Mouse (Mus musculus) heart, embryonic 12.5 days (tissue): ENCODE data around the gene Gpx1. TPM values are rescaled to one million over a fixed set of nuclear protein-coding genes. Genes with fewer than 3 reads are reported as not detected.

Experiments
- ATAC-seq: fragments of 200-750 bp; cut with Nextera tagmentation; 2 replicates; pipeline ENCODE4 v1.8.0; 2017; ENCODE audit warnings: moderate TSS enrichment, moderate library complexity; ENCODE audit not compliant: insufficient number of reproducible peaks, low FRiP score
- H3K27ac ChIP-seq: fragments of 300-500 bp; sonication (generic); 2 replicates; pipeline ENCODE4 v1.5.1; 2016; ENCODE audit warnings: mild to moderate bottlenecking, moderate library complexity; ENCODE audit not compliant: poor library complexity, severe bottlenecking
- H3K27me3 ChIP-seq: fragments of 300-500 bp; sonication (generic); replicated peaks from 2 replicates; pipeline ENCODE4 v1.6.1; 2016; ENCODE audit warnings: mild to moderate bottlenecking, moderate library complexity
- H3K36me3 ChIP-seq: fragments of 300-500 bp; sonication (generic); 2 replicates; pipeline ENCODE4 v1.6.1; 2016; ENCODE audit warnings: mild to moderate bottlenecking, moderate library complexity
- H3K4me1 ChIP-seq: fragments of 300-500 bp; sonication (generic); replicated peaks from 2 replicates; pipeline ENCODE4 v1.6.1; 2016; ENCODE audit warnings: mild to moderate bottlenecking
- H3K4me2 ChIP-seq: fragments of 300-500 bp; sonication (generic); 2 replicates; pipeline ENCODE4 v1.6.1; 2016; ENCODE audit warnings: mild to moderate bottlenecking, moderate library complexity
- H3K4me3 ChIP-seq: fragments of 300-500 bp; sonication (generic); 2 replicates; pipeline ENCODE4 v1.5.1; 2016; ENCODE audit warnings: mild to moderate bottlenecking
- H3K9ac ChIP-seq: fragments of 300-500 bp; sonication (generic); 2 replicates; pipeline ENCODE4 v1.6.1; 2016; ENCODE audit warnings: mild to moderate bottlenecking, moderate library complexity
- H3K9me3 ChIP-seq: fragments of 300-500 bp; sonication (generic); replicated peaks from 2 replicates; pipeline ENCODE4 v1.6.1; 2016; ENCODE audit warnings: mild to moderate bottlenecking, moderate library complexity
- WGBS: fragments of 180-500 bp; shearing (Covaris S2); methylation state at CpG from one replicate; pipeline ENCODE4 v1.1.7; 2016; 5-methylcytosine and 5-hydroxymethylcytosine counted together
- polyA plus RNA-seq: library from polyadenylated mRNA; unstranded; fragments of >200 nt; fragmentation: Nextera tagmentation; extraction: Ambion mirVana; gene quantifications from 2 replicates; pipeline ENCODE4 v1.2.1, GENCODE M21; 2016

Gpx1 gene
- polyA plus RNA-seq, 1 experiment from 2014 or later: 1,118 TPM

DNA sequence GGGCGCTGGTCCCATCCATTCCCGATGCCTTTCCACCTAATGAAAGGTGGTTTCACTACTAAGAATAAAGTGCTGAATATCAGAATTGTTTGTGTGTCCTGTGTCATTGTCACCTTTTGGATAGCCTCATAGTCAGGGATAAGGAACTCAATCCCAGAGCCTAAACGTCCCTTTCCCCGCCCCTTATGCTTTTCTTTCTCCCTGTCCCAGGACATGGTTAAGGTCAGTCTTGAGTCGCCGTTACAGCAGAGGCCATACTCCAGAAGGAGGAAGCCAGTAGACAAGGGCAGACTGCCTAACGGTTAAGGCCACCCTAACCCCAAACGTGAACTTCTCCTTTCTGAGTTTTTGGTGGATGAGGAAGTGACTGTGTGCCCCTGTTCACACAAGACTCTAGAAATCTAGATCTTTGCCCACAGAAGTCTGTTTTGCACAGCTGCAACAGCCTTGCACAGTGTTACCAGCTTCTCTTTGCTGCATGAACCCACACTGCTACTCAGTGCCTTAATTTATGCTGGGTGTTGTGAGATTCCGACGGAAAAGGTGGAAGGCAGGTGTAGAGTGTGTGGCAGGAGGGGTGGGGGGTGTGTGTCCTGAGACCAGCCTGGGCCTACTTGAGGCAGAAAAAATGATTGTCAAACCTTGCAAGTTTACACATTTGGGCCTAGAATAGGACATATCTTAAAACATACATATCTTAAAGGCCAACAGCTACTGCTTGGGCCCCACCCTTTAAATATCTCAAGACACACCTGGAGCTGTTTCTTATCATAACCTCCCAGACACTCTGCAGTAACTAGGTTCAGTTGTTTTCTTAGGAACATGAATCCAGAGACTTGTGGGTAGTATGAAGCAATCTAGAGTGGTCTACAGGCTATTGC, 1.8 kb downstream of the Gpx1 start:
- Histone ChIP-seq H3K9me3 (no peaks in the 10 kb centered on the region), H3K4me1 (peaks cover 22% of the 10 kb centered on the region), H3K27ac (peak overlapping the region; percentile 97), H3K27me3 (no peaks in the 10 kb centered on the region), H3K4me2 (peak overlapping the region; percentile 80), H3K9ac (peak overlapping the region; percentile 95), H3K4me3 (peak overlapping the region; percentile 74), H3K36me3 (peaks cover 16% of the 10 kb centered on the region)
- WGBS: 48% methylated on average over 10 of the region's 10 CpGs
- peak; percentile 54 for ATAC-seq

DNA sequence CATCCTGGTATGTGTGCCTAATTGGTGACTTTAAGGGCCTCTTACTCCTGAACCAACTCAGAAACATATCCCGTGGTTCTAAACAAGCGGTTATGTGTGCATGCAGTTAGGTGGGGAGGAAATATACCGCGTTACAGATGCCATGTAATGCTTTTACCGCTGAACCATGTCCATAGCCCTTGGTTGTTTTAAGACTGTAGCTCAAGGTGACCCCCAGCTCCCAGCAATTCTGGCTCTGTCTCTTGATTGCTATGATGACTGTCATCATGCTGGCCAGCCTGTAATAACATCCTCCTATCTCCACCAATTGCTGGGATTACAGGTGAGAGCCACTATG, 2.4 kb downstream of the Gpx1 start:
- H3K4me3 ChIP-seq: peak overlapping the region; percentile 74; the same call in 1 of the 2 replicates
- peak overlapping the region; percentile 15; the same call in 1 of the 2 replicates for H3K9ac ChIP-seq
- ATAC-seq: no peak
- H3K4me2 ChIP-seq: peak overlapping the region; percentile 80
- H3K27me3 ChIP-seq: no peaks in the 10 kb centered on the region
- H3K4me1 ChIP-seq: peaks cover 22% of the 10 kb centered on the region
- peak overlapping the region; percentile 97 for H3K27ac ChIP-seq
- 78% methylated on average over 5 of the region's 5 CpGs for WGBS
- no peaks in the 10 kb centered on the region for H3K9me3 ChIP-seq
- peaks cover 10% of the 10 kb centered on the region for H3K36me3 ChIP-seq

GRCm38 (mm10) chr9:108341801-108342200, 3.1 kb downstream of the Gpx1 start:
- Histone ChIP-seq H3K4me1 (peaks cover 24% of the 10 kb centered on the region), H3K4me2 (no peak overlapping the region), H3K27me3 (no peaks in the 10 kb centered on the region), H3K27ac (peak overlapping the region; percentile 97), H3K9me3 (no peaks in the 10 kb centered on the region), H3K9ac (peak overlapping the region; percentile 38; the same call in 1 of the 2 replicates), H3K4me3 (no peak overlapping the region), H3K36me3 (peaks cover 8% of the 10 kb centered on the region; the same call in 1 of the 2 replicates)
- no peak for ATAC-seq

DNA sequence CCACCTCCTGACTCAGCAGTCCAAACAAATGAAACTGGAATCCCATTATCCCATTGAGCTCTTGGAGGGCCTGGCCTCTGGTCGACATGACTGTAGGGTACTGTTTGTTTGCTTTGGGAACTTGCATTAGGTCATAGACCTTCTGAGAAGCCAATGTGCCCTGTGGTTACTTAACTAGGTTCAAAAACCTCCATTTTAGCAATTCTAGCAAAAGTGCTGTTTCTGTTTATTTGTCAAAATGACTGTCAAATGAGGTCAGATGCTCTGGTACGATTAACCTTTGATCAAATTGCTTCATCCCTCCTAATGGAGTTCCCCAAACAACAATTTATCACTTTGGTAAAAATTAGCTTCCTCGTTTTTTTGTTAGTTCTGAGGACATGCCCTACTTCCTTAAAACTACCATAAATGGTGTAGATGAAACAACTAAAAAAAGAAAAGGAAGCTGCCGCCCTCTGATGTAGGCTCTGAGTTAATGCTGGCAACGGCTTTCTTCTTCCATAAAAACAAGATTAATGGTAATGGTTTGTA, 3.7 kb downstream of the Gpx1 start:
- H3K36me3 ChIP-seq: peaks cover 8% of the 10 kb centered on the region; the same call in 1 of the 2 replicates

GRCm38 (mm10) chr9:108343331-108343730, 4.6 kb downstream of the Gpx1 start:
- H3K27ac ChIP-seq: no peak overlapping the region
- no peak for ATAC-seq
- peaks cover 3% of the 10 kb centered on the region; the same call in 1 of the 2 replicates for H3K36me3 ChIP-seq
- WGBS: 84% methylated on average over 3 of the region's 3 CpGs
- peak overlapping the region; percentile 17; the same call in 1 of the 2 replicates for H3K9ac ChIP-seq
- H3K4me2 ChIP-seq: no peak overlapping the region
- H3K9me3 ChIP-seq: no peaks in the 10 kb centered on the region
- peaks cover 25% of the 10 kb centered on the region for H3K4me1 ChIP-seq
- H3K4me3 ChIP-seq: no peak overlapping the region
- H3K27me3 ChIP-seq: no peaks in the 10 kb centered on the region

More for the DNA sequence above, 3.7 kb downstream of the Gpx1 start:
- 50% methylated on average over 5 of the region's 5 CpGs for WGBS
- Histone ChIP-seq H3K9me3 (no peaks in the 10 kb centered on the region), H3K9ac (no peak overlapping the region), H3K27ac (peak overlapping the region; percentile 97; the same call in 1 of the 2 replicates), H3K4me1 (peaks cover 26% of the 10 kb centered on the region), H3K27me3 (no peaks in the 10 kb centered on the region), H3K4me2 (no peak overlapping the region), H3K4me3 (no peak overlapping the region)
- ATAC-seq: no peak

- H3K4me1 ChIP-seq: peaks cover 27% of the 10 kb centered on the region
- no peak overlapping the region for H3K4me2 ChIP-seq
- peaks cover 3% of the 10 kb centered on the region; the same call in 1 of the 2 replicates for H3K36me3 ChIP-seq
- no peak overlapping the region for H3K4me3 ChIP-seq
- H3K9ac ChIP-seq: no peak overlapping the region
- H3K27ac ChIP-seq: no peak overlapping the region
- 84% methylated on average over 1 of the region's 1 CpGs for WGBS
- ATAC-seq: no peak
- no peaks in the 10 kb centered on the region for H3K9me3 ChIP-seq
- no peaks in the 10 kb centered on the region for H3K27me3 ChIP-seq
These were observed 5.1 kb downstream of the Gpx1 start for GRCm38 (mm10) chr9:108343835-108344234.

DNA sequence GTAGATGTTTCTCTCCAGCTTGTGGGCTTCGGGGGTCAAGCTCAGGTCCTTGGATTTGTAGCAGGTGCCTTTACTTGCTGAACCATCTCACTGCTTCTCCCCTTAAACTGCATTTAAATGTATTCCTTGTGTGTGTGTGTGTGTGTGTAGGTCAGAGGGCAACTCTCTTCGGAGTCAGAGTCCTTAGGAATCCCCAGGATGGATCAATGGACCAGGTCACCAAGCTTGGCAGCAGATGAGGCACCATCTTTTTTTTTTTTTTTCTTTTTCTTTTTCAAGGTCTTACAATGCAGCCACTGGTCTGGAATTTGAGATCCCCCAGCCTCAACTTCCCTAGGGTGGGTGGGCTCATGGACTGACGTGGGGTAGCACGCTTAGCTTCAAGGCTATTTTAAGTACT, 5.8 kb downstream of the Gpx1 start:
- Histone ChIP-seq H3K4me2 (no peak overlapping the region), H3K9ac (no peak overlapping the region), H3K36me3 (peaks cover 3% of the 10 kb centered on the region; the same call in 1 of the 2 replicates), H3K9me3 (no peaks in the 10 kb centered on the region), H3K4me1 (peaks cover 34% of the 10 kb centered on the region), H3K27ac (no peak overlapping the region), H3K27me3 (no peaks in the 10 kb centered on the region), H3K4me3 (no peak overlapping the region)
- WGBS: 74% methylated on average over 4 of the region's 4 CpGs
- ATAC-seq: no peak

GRCm38 (mm10) chr9:108347024-108347423, 8.3 kb downstream of the Gpx1 start:
- Histone ChIP-seq H3K9ac (peak overlapping the region; percentile 87), H3K36me3 (peaks cover 25% of the 10 kb centered on the region), H3K27ac (peak overlapping the region; percentile 94), H3K9me3 (no peaks in the 10 kb centered on the region), H3K4me3 (peak overlapping the region; percentile 78), H3K27me3 (no peaks in the 10 kb centered on the region), H3K4me1 (peaks cover 21% of the 10 kb centered on the region), H3K4me2 (peak overlapping the region; percentile 91)
- 8% methylated on average over 11 of the region's 11 CpGs for WGBS
- no peak for ATAC-seq

DNA sequence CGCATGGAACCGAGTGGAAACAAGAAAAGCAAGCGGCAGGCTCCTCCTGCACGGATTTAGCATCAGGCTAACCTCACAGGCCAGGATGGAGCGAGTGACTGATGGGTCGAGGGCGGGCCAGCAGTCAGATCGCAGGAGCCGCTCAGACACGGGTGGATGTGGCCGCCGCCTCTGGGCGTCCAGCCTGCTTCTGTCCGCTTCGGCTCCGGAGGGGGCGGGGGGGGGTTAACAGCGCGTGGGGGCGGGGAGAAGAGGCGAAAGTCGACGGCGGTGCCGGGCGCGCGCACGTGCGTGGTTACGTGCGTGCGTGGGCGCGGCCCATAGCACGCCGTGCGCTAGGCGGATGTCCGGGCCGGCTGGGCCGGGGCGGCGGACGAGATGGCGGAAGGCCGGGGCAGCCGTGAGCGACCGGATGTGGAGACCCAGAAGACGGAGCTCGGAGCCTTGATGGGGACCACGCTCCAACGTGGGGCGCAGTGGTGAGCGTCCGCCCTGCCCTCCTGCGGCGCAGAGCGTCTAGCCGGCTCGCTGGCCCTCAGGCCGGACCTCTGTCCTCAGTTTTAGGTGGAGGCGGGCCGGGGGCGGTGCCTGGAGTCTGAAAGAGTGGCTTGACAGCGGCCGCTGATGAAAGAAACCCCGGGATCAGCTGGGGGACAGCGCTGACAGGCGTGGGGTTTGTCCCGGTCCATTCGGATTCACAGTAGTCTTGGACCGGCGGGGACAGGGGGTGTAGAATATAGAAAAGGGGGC, 9.0 kb downstream of the Gpx1 start, which contains the start of gene Usp4:
TSS of gene Usp4 (plus strand) at position 314 of the 750 bp plus-strand sequence.
- Histone ChIP-seq H3K27ac (peak within 1 kb of the TSS; percentile 94), H3K9me3 (no peaks in the 10 kb centered on the region), H3K4me2 (peak within 1 kb of the TSS; percentile 91), H3K36me3 (peaks cover 32% of the 10 kb centered on the region), H3K27me3 (no peaks in the 10 kb centered on the region), H3K9ac (peak within 1 kb of the TSS; percentile 87), H3K4me1 (peaks cover 21% of the 10 kb centered on the region), H3K4me3 (peak within 1 kb of the TSS; percentile 78)
- peak; percentile 96 for ATAC-seq
- under 1% methylated on average over 74 of the region's 75 CpGs for WGBS

- no peaks in the 10 kb centered on the region for H3K27me3 ChIP-seq
- H3K9ac ChIP-seq: peak overlapping the region; percentile 87
- H3K4me1 ChIP-seq: peaks cover 21% of the 10 kb centered on the region
- ATAC-seq: no peak
- peaks cover 38% of the 10 kb centered on the region for H3K36me3 ChIP-seq
- H3K27ac ChIP-seq: peak overlapping the region; percentile 94
- 6% methylated on average over 14 of the region's 14 CpGs for WGBS
- no peaks in the 10 kb centered on the region for H3K9me3 ChIP-seq
- peak overlapping the region; percentile 91 for H3K4me2 ChIP-seq
- peak overlapping the region; percentile 78 for H3K4me3 ChIP-seq
These were observed 9.6 kb downstream of the Gpx1 start for GRCm38 (mm10) chr9:108348290-108348680.

DNA sequence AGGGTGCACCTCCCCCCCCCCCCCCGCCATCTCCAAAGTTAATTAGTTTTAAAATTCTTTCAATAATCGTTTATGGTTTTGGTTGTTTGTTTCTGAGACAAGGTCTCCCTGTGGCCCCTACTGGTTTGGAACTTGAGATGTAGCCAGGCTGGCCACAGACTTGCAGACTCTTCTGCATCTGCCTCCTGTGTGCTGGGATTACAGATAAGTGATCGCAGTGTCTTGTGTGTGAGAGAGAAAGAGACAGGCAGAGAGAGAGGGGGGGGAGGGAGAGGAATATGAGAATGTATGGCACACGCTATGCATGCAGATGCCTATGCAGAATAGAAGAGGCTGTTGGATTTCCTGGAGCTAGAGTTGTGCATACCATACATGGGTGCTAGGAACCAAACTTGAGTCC, 11.0 kb downstream of the Gpx1 start:
- no peak overlapping the region for H3K9ac ChIP-seq
- peaks cover 21% of the 10 kb centered on the region for H3K4me1 ChIP-seq
- no peaks in the 10 kb centered on the region for H3K9me3 ChIP-seq
- H3K4me3 ChIP-seq: no peak overlapping the region
- H3K27ac ChIP-seq: no peak overlapping the region
- H3K27me3 ChIP-seq: no peaks in the 10 kb centered on the region
- ATAC-seq: no peak
- peak overlapping the region; percentile 91; the same call in 1 of the 2 replicates for H3K4me2 ChIP-seq
- WGBS: 83% methylated on average over 4 of the region's 4 CpGs
- H3K36me3 ChIP-seq: peaks cover 52% of the 10 kb centered on the region
